Mouse (Mus musculus) liver, adult 2 months (tissue): Measurements from ENCODE around the gene Sarm1. TPM values are rescaled to one million over a fixed set of nuclear protein-coding genes. Genes with fewer than 3 reads are reported as not detected.

Source experiments
- DNase-seq: peaks from one replicate; pipeline ENCODE4 v3.0.0-alpha.2; 2011; ENCODE audit warnings: low read depth, low spot score; ENCODE audit errors: extremely low read depth
- H3K27ac ChIP-seq: fragments of 200-500 bp; replicated peaks from 2 replicates; pipeline ENCODE4 v1.5.1; 2012; ENCODE audit warnings: low read depth, mild to moderate bottlenecking, control low read depth, inconsistent platforms, low read length; ENCODE audit not compliant: insufficient read depth
- H3K27me3 ChIP-seq: fragments of 200-500 bp; 2 replicates; pipeline ENCODE4 v1.6.1; 2012; ENCODE audit warnings: mild to moderate bottlenecking, moderate library complexity, low read length, inconsistent platforms; ENCODE audit not compliant: control insufficient read depth, insufficient read depth
- H3K36me3 ChIP-seq: fragments of 200-500 bp; 2 replicates; pipeline ENCODE4 v1.6.1; 2012; ENCODE audit warnings: low read length, inconsistent platforms; ENCODE audit not compliant: control insufficient read depth, insufficient read depth
- H3K4me1 ChIP-seq: fragments of 200-500 bp; 2 replicates; pipeline ENCODE4 v1.6.1; 2011; ENCODE audit warnings: low read length; ENCODE audit not compliant: control insufficient read depth, insufficient read depth
- H3K4me3 ChIP-seq: fragments of 200-500 bp; 2 replicates; pipeline ENCODE4 v1.5.1; 2011; ENCODE audit warnings: low read depth, mild to moderate bottlenecking, control low read depth, low read length, moderate library complexity; ENCODE audit not compliant: insufficient read depth
- H3K79me2 ChIP-seq: fragments of 200-500 bp; 2 replicates; pipeline ENCODE4 v1.6.1; 2012; ENCODE audit warnings: inconsistent platforms, mild to moderate bottlenecking, low read length, moderate library complexity; ENCODE audit not compliant: control insufficient read depth, insufficient read depth
- H3K9ac ChIP-seq: fragments of 200-500 bp; 2 replicates; pipeline ENCODE4 v1.6.1; 2012; ENCODE audit warnings: low read depth, mild to moderate bottlenecking, control low read depth, inconsistent platforms, low read length
- CTCF ChIP-seq: fragments of 200-500 bp; IDR thresholded peaks from 2 replicates; pipeline ENCODE4 v1.5.1; 2011; ENCODE audit warnings: low read depth, low read length, control low read depth
- POLR2A ChIP-seq: fragments of 200-500 bp; IDR thresholded peaks from 2 replicates; pipeline ENCODE4 v1.6.1; 2011; ENCODE audit warnings: low read length, control low read depth; ENCODE audit not compliant: insufficient read depth; ENCODE audit errors: extremely low read depth
- WGBS: fragments of 180-500 bp; shearing (Covaris S2); methylation state at CpG from one replicate; pipeline ENCODE4 v1.1.7; 2018; 5-methylcytosine and 5-hydroxymethylcytosine counted together
- polyA plus RNA-seq: library from polyadenylated mRNA; depleted of rRNA; stranded (reverse); fragments of >200 nt; gene quantifications from 2 replicates; pipeline ENCODE4 v1.2.3, GENCODE M21; 2012
- total RNA-seq: library from RNA; depleted of rRNA; stranded (reverse); fragments of >200 nt; gene quantifications from 2 replicates; pipeline ENCODE4 v1.2.3, GENCODE M21; 2014

Gene Sarm1
- total and polyA plus RNA-seq, 2 experiments = 0.09 to 0.21 TPM

- H3K27me3 ChIP-seq = no peaks in the 10 kb centered on the region
- DNase-seq = no peak
- WGBS = 85% methylated on average over 3 of the region's 3 CpGs
- TF ChIP-seq POLR2A (no peak), CTCF (no peak)
- peaks cover 26% of the 10 kb centered on the region for H3K36me3 ChIP-seq
- H3K4me1 ChIP-seq = peaks cover 15% of the 10 kb centered on the region
- no peak overlapping the region for H3K9ac ChIP-seq
- no peak overlapping the region for H3K4me3 ChIP-seq
- peaks cover 2% of the 10 kb centered on the region; the same call in 1 of the 2 replicates for H3K79me2 ChIP-seq
- H3K27ac ChIP-seq = no peak overlapping the region
Measured at GRCm38 (mm10) chr11:78505430-78505829, 7.9 kb upstream of the Sarm1 start.

- Histone ChIP-seq H3K9ac (no peak within 1 kb of the TSS), H3K4me3 (no peak within 1 kb of the TSS), H3K79me2 (peaks cover 13% of the 10 kb centered on the region; the same call in 1 of the 2 replicates), H3K4me1 (peaks cover 17% of the 10 kb centered on the region), H3K36me3 (peaks cover 16% of the 10 kb centered on the region), H3K27ac (peak within 1 kb of the TSS; percentile 42), H3K27me3 (no peaks in the 10 kb centered on the region)
- TF ChIP-seq CTCF (no peak), POLR2A (0 out of 2 replicates have a peak, but pooled peaks have one; percentile 27)
- WGBS = 26% methylated on average over 7 of the region's 7 CpGs
- DNase-seq = peak; percentile 80
Measured at GRCm38 (mm10) chr11:78502909-78503650, 5.5 kb upstream of the Sarm1 start, which contains the start of gene Sebox. Sebox (plus strand) TSS chr11:78503447.

- Histone ChIP-seq H3K4me1 (peaks cover 17% of the 10 kb centered on the region), H3K27me3 (no peaks in the 10 kb centered on the region), H3K36me3 (peaks cover 7% of the 10 kb centered on the region), H3K79me2 (peaks cover 13% of the 10 kb centered on the region; the same call in 1 of the 2 replicates), H3K4me3 (peak overlapping the region; percentile 57), H3K9ac (peak overlapping the region; percentile 53), H3K27ac (peak overlapping the region; percentile 42)
- DNase-seq = peak; percentile 67
- WGBS = 28% methylated on average over 20 of the region's 20 CpGs
- TF ChIP-seq POLR2A = no peak
- TF ChIP-seq CTCF = no peak
Measured at GRCm38 (mm10) chr11:78501529-78501928, 4.0 kb upstream of the Sarm1 start.

GRCm38 (mm10) chr11:78500623-78501202 lies 3.2 kb upstream of the Sarm1 start:
- Histone ChIP-seq H3K27me3 (no peaks in the 10 kb centered on the region), H3K9ac (peak overlapping the region; percentile 80), H3K4me3 (peak overlapping the region; percentile 89), H3K36me3 (peaks cover 7% of the 10 kb centered on the region), H3K4me1 (peaks cover 17% of the 10 kb centered on the region), H3K79me2 (peaks cover 13% of the 10 kb centered on the region; the same call in 1 of the 2 replicates), H3K27ac (peak overlapping the region; percentile 95)
- peak; percentile 91 for DNase-seq
- no peak for TF ChIP-seq CTCF
- peak; percentile 55; the same call in 1 of the 2 replicates for TF ChIP-seq POLR2A
- 18% methylated on average over 9 of the region's 9 CpGs for WGBS

- 13% methylated on average over 16 of the region's 16 CpGs for WGBS
- Histone ChIP-seq H3K9ac (peak overlapping the region; percentile 80), H3K27ac (peak overlapping the region; percentile 95), H3K27me3 (no peaks in the 10 kb centered on the region), H3K4me3 (peak overlapping the region; percentile 89), H3K4me1 (peaks cover 17% of the 10 kb centered on the region), H3K79me2 (peaks cover 13% of the 10 kb centered on the region; the same call in 1 of the 2 replicates), H3K36me3 (peaks cover 7% of the 10 kb centered on the region)
- no peak for DNase-seq
- no peak for TF ChIP-seq CTCF
- TF ChIP-seq POLR2A = no peak
Measured at GRCm38 (mm10) chr11:78499543-78499942, 2.0 kb upstream of the Sarm1 start.
